Mouse (Mus musculus) liver, embryonic 16.5 days (tissue): ENCODE measurements around the gene Fam219a. TPM values are rescaled to one million over a fixed set of nuclear protein-coding genes. Genes with fewer than 3 reads are reported as not detected.

Experiments
- ATAC-seq: fragments of 200-750 bp; cut with Nextera tagmentation; 2 replicates; pipeline ENCODE4 v1.8.0; 2017; ENCODE audit warnings: low read depth, mild to moderate bottlenecking, moderate number of reproducible peaks, moderate library complexity
- H3K27ac ChIP-seq: fragments of 300-500 bp; sonication (generic); 2 replicates; pipeline ENCODE4 v1.5.1; 2014; ENCODE audit warnings: mild to moderate bottlenecking, low read length
- H3K27me3 ChIP-seq: fragments of 300-500 bp; sonication (generic); 2 replicates; pipeline ENCODE4 v1.6.1; 2014; ENCODE audit warnings: low read depth, low read length, mixed read lengths; ENCODE audit not compliant: control insufficient read depth, insufficient read depth
- H3K36me3 ChIP-seq: fragments of 300-500 bp; sonication (generic); 2 replicates; pipeline ENCODE4 v1.6.1; 2014; ENCODE audit warnings: mild to moderate bottlenecking; ENCODE audit not compliant: control insufficient read depth, insufficient read depth
- H3K4me1 ChIP-seq: fragments of 300-500 bp; sonication (generic); 2 replicates; pipeline ENCODE4 v1.6.1; 2014; ENCODE audit warnings: low read depth, low read length, mixed read lengths; ENCODE audit not compliant: control insufficient read depth
- H3K4me2 ChIP-seq: fragments of 300-500 bp; sonication (generic); 2 replicates; pipeline ENCODE4 v1.6.1; 2014; ENCODE audit warnings: low read depth, low read length, mixed read lengths
- H3K4me3 ChIP-seq: fragments of 300-500 bp; sonication (generic); 2 replicates; pipeline ENCODE4 v1.5.1; 2014; ENCODE audit warnings: low read depth, mild to moderate bottlenecking, low read length
- H3K9ac ChIP-seq: fragments of 300-500 bp; sonication (generic); 2 replicates; pipeline ENCODE4 v1.6.1; 2014; ENCODE audit warnings: low read depth, low read length
- H3K9me3 ChIP-seq: fragments of 300-500 bp; sonication (generic); replicated peaks from 2 replicates; pipeline ENCODE4 v1.6.1; 2016; ENCODE audit warnings: low read length; ENCODE audit not compliant: control insufficient read depth
- WGBS: fragments of 180-500 bp; shearing (Covaris S2); extraction: QIAGEN DNeasy Blood & Tissue Kit; methylation state at CpG from one replicate; pipeline ENCODE4 v1.1.7; 2014; ENCODE audit not compliant: insufficient replicate concordance; 5-methylcytosine and 5-hydroxymethylcytosine counted together
- polyA plus RNA-seq: library from polyadenylated mRNA; unstranded; fragments of >200 nt; fragmentation: Nextera tagmentation; extraction: Ambion mirVana; gene quantifications from 2 replicates; pipeline ENCODE4 v1.2.1, GENCODE M21; 2015

Gene Fam219a
- polyA plus RNA-seq, 1 experiment from 2014 or later: 0.98 TPM

DNA sequence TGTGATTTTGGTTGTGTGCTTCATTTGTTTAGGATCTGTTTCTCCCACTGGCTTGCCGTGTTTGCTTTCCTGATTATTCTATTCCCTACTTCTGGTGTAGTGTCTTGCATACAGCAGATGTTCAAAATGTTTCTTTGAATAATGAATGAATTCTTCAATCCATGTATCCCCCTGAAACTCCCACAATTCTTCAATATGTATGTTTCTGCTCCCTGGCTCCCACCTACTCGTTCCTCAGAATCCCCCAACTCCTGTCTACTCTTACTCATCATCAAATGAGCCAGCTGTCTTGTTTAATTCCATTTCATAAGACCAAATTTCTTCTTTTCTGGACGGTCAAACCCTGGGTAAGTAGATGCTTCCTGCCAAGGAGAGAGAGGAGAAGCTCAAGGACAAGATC lies 12.2 kb downstream of the Fam219a start:
- no peak overlapping the region for H3K4me3 ChIP-seq

DNA sequence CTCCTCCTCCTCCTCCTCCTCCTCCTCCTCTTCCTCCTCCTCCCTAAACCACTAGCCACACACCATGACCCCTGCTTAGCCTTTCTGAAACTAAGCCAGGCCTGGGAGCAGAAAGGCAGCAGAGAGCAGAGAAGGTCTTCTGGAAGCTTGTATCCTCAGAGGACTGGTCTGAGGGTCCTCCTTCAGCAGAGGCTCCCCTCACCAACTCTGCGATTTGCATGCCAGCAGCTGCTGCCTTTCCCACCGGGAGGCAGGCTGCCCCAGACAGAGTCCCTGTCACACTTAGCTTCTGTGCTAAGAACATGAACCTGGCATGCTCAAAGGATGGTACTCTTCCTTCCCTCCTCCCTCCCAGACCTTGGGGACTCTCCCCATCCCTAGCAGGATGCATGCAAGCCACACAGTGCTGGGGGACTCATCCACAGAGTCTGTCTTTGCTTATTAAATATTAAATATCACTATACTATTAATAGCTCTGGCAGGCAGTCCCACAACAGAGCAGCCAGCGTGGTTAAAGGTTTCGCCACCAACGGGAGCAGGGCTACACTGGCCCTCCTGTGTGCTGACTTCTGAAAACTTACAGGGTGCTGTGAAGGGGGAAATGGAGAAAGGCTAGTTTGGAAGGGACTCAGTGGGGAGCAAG lies 12.9 kb downstream of the Fam219a start:
- Histone ChIP-seq H3K27ac (no peak overlapping the region), H3K27me3 (no peaks in the 10 kb centered on the region), H3K9ac (no peak overlapping the region), H3K4me2 (no peak overlapping the region), H3K4me1 (no peaks in the 10 kb centered on the region), H3K9me3 (no peaks in the 10 kb centered on the region), H3K4me3 (no peak overlapping the region), H3K36me3 (no peaks in the 10 kb centered on the region)
- 32% methylated on average over 5 of the region's 5 CpGs for WGBS
- no peak for ATAC-seq

More for the DNA sequence above, 12.2 kb downstream of the Fam219a start:
- H3K9me3 ChIP-seq: no peaks in the 10 kb centered on the region
- H3K9ac ChIP-seq: no peak overlapping the region
- no peaks in the 10 kb centered on the region for H3K36me3 ChIP-seq
- no peaks in the 10 kb centered on the region for H3K4me1 ChIP-seq
- no peak for ATAC-seq
- H3K27ac ChIP-seq: no peak overlapping the region
- no peaks in the 10 kb centered on the region for H3K27me3 ChIP-seq
- H3K4me2 ChIP-seq: no peak overlapping the region
- WGBS: 47% methylated on average over 3 of the region's 3 CpGs

DNA sequence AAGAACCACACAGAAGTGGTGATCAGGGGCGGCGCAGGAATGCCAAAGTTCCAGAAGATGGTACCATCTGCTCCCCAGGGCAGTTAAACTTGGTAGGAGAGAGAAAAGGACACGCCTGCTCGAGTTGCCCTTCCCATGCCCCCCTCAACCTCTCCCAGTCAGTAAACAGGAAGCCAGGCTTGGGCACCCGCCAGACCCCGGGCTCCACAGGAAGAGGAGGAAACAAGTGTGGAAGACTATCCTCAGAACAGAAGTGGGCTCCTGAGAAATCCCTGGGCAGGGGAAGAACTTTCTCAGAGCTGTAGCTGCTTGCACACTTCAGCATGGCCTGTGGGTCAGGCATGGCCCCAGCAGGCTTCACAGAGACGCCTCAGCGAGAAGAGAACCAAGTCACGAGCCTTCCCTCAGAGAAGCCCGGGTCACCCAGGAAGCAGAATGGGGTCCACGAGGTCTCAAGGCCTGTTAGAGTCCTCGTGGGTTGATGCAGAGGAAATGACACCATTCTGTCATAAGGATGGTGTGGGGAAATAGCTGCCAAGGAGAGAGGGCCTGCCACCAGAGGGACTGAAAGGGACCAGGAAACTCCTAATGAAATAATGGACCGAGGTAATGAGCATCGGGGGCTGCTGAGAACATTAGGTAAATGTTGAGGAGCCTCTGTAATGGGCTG lies 14.2 kb downstream of the Fam219a start:
- 23% methylated on average over 14 of the region's 14 CpGs for WGBS
- Histone ChIP-seq H3K4me1 (no peaks in the 10 kb centered on the region), H3K36me3 (no peaks in the 10 kb centered on the region), H3K4me2 (no peak overlapping the region), H3K27ac (0 out of 2 replicates have a peak overlapping the region, but pooled peaks have one; percentile 20), H3K9ac (no peak overlapping the region), H3K4me3 (no peak overlapping the region), H3K9me3 (no peaks in the 10 kb centered on the region), H3K27me3 (no peaks in the 10 kb centered on the region)
- peak; percentile 27; the same call in 1 of the 2 replicates for ATAC-seq

DNA sequence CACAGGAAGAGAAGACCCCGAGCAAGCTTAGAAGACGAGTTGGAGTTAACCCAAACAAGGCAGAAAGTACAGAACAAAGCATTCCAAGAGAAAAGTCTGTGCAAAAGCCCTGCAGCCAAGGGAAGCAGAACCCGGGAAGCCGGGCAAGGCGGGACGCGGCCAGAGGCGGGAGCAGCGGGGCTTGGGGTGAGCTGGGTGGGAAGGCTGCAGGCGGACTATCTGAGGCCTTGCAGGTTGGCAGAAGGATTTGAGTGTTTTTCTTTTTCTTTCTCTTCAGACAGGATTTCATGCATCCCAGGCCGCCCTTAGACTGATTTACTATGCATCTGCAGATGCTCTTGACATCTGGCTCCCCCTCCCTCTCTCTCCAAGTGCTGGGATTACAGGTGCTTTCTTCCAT lies 16.2 kb downstream of the Fam219a start:
- Histone ChIP-seq H3K36me3 (no peaks in the 10 kb centered on the region), H3K27me3 (no peaks in the 10 kb centered on the region), H3K9me3 (no peaks in the 10 kb centered on the region), H3K9ac (no peak overlapping the region), H3K4me3 (no peak overlapping the region), H3K4me1 (no peaks in the 10 kb centered on the region), H3K4me2 (no peak overlapping the region), H3K27ac (no peak overlapping the region)
- whole genome bisulfite sequencing: 77% methylated on average over 11 of the region's 11 CpGs
- no peak for ATAC-seq

DNA sequence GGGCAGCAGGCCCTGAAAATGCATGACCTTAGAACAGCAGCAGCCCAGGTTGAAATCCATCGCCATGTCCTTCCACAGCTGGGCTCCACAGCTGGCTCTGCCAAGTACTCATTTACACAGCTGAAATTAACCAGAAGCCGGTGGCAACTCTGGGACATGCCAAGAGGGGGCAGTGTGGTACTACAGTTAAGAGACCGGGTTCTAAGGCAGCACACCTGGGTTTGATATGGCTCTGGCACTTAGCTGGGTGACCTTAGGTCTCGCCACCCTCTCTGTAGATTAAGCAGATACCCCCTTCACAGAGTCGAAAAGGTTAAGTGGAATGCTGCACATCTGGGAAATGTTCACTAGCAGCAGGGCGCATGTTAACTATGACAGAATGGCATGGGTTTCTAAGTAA lies 16.8 kb downstream of the Fam219a start:
- H3K4me3 ChIP-seq: no peak overlapping the region
- H3K9ac ChIP-seq: no peak overlapping the region
- no peak overlapping the region for H3K27ac ChIP-seq
- no peaks in the 10 kb centered on the region for H3K9me3 ChIP-seq
- no peak overlapping the region for H3K4me2 ChIP-seq
- 30% methylated on average over 6 of the region's 6 CpGs for WGBS
- H3K36me3 ChIP-seq: no peaks in the 10 kb centered on the region
- H3K4me1 ChIP-seq: no peaks in the 10 kb centered on the region
- no peaks in the 10 kb centered on the region for H3K27me3 ChIP-seq
- ATAC-seq: no peak

DNA sequence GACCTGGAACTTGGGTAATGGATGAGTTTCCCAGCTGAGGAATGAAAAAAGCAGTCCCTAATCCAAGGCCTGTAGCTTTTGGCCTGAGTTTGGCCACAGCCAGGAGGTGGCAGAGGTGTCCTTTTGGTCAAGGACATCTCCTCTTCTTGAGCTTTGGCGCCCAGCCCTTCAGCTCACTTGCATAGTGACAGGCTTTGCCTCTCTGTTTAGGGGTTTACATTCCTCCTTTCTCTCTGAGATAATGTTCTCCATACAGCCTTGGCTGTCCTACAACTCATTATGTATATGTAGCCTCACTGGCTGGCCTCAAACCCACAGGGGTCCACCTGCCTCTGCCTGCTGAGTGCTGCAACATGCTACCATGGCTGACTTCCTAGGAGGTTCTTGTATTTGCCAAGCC lies 22.3 kb downstream of the Fam219a start:
- Histone ChIP-seq H3K9me3 (no peaks in the 10 kb centered on the region), H3K4me1 (no peaks in the 10 kb centered on the region), H3K36me3 (no peaks in the 10 kb centered on the region), H3K27ac (no peak overlapping the region), H3K4me3 (no peak overlapping the region), H3K4me2 (no peak overlapping the region), H3K27me3 (no peaks in the 10 kb centered on the region), H3K9ac (no peak overlapping the region)
- ATAC-seq: no peak
- WGBS: 36% methylated on average over 1 of the region's 1 CpGs

DNA sequence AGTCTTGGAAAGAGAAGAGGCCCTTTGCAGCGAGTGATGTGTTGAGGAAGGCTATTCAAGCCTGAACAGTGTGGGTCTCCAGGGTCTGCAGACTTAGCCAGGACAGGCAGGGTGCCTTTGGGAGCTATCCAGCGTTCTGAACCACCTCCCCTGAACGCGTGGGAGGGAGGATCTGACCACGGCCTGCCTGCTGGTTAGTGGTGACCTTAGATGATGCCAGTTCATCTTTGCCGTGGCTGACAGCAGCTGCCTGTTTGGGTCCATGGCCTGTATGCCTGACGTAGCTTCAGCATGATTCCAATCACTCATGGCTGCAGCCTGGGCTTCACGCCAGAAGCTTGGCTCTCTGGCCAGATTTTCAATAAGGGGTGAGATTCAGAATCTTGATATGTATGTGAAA lies 23.4 kb downstream of the Fam219a start:
- Histone ChIP-seq H3K4me2 (no peak overlapping the region), H3K9ac (no peak overlapping the region), H3K27ac (no peak overlapping the region), H3K27me3 (no peaks in the 10 kb centered on the region), H3K4me1 (no peaks in the 10 kb centered on the region), H3K4me3 (no peak overlapping the region), H3K36me3 (no peaks in the 10 kb centered on the region), H3K9me3 (no peaks in the 10 kb centered on the region)
- WGBS: 18% methylated on average over 8 of the region's 8 CpGs
- ATAC-seq: no peak

DNA sequence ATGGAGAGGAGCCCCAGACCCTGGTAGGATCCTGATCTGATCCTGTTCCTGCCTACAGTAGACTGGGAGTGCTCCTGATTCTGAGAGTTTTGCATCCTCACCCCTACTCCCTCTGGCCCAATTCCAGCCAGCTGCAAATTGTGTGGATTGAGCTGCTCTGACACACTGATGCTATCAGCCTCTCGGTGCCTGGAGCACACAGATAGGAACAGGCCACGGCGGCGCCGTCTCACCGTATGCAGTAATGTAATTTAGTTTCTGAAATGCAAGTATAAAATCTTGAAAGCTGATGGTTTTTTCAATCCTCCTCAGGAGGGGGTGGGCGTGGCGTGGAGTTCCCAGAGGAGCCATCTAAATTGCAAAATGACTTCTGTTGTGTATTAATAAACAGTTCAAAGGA lies 27.2 kb downstream of the Fam219a start:
- H3K4me3 ChIP-seq: no peak overlapping the region
- no peak overlapping the region for H3K4me2 ChIP-seq
- no peak overlapping the region for H3K27ac ChIP-seq
- H3K27me3 ChIP-seq: no peaks in the 10 kb centered on the region
- H3K9ac ChIP-seq: no peak overlapping the region
- H3K36me3 ChIP-seq: no peaks in the 10 kb centered on the region
- H3K9me3 ChIP-seq: no peaks in the 10 kb centered on the region
- no peaks in the 10 kb centered on the region for H3K4me1 ChIP-seq
- WGBS: 68% methylated on average over 8 of the region's 8 CpGs
- ATAC-seq: no peak

DNA sequence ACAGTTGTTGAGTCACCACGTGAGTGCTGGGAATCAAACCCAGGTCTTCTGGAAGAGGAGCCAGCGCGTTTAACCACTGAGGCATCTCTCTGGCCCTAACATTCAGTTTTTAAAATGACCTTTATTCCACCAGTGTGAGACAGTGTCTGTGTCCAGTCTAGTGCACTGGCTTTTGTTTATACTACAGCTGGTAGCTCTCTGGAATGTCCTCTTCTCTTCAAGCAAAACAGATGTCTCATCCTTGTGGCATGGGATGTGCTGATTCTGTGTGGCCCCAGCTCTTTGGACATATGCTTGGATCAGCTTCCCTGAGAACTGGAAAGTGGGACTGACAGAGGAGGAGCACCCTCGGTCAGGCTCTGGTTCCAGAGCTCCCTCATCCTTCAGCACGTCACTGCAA lies 34.5 kb downstream of the Fam219a start:
- Histone ChIP-seq H3K27ac (no peak overlapping the region), H3K4me3 (no peak overlapping the region), H3K27me3 (no peaks in the 10 kb centered on the region), H3K36me3 (no peaks in the 10 kb centered on the region), H3K4me1 (no peaks in the 10 kb centered on the region), H3K4me2 (no peak overlapping the region), H3K9me3 (no peaks in the 10 kb centered on the region), H3K9ac (no peak overlapping the region)
- ATAC-seq: no peak
- 53% methylated on average over 5 of the region's 5 CpGs for WGBS
